In the genomic region with DNA sequence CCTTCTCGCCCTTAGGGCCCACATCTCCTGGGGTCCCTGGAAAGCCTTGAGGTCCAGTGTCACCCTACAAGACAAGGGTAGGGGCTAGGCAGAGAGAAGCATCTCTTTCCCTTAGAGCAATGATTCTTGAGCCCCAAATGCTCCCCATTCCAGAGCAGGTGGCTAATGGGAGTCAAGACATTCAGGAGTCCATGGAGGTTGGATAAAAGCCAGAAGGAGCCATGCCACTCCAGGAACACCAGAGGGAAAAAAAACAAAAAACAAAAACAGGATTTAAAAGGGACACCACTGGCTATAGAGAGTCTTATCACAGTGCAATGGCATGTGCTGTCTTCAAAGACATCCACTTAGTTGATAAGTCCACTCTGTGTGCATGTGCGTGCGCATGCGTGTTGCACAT, we compare ENCODE assay signal across 24 mouse cellular contexts. TPM values are rescaled to one million over a fixed set of nuclear protein-coding genes. Genes with fewer than 3 reads are reported as not detected.
DNase-seq lines count a peak whose midpoint lies in the region; ATAC-seq lines count a peak whose summit lies in the region.
"Had no signal": no experiment of that assay in that cellular context is flagged by ENCODE, and none has a peak within 500 bp of the region (broad histone marks: within the 10 kb centered on the region; RNA-seq: fewer than 3 reads in every experiment).

No protein-coding gene starts in this region.

- H3K4me1 ChIP-seq in kidney, embryonic 15.5 days: peaks cover 9% of the 10 kb centered on the region; the same call in 1 of the 2 replicates
- H3K4me1 ChIP-seq in intestine, embryonic 16.5 days (ENCODE audit: control insufficient read depth, insufficient read depth, low read length): peaks cover 5% of the 10 kb centered on the region; the same call in 1 of the 2 replicates
- H3K4me1 ChIP-seq: forebrain, embryonic 10.5 days; forebrain, embryonic 13.5 days had no signal

- no peaks in the 10 kb centered on the region for H3K9me3 ChIP-seq in kidney, embryonic 15.5 days (replicated peaks)
- no peaks in the 10 kb centered on the region for H3K9me3 ChIP-seq in intestine, embryonic 16.5 days (ENCODE audit: control insufficient read depth, low read length)
- H3K9me3 ChIP-seq: forebrain, embryonic 10.5 days; forebrain, embryonic 13.5 days; heart, embryonic 10.5 days; heart, embryonic 13.5 days had no signal

- H3K27me3 ChIP-seq in kidney, embryonic 15.5 days: no peaks in the 10 kb centered on the region
- no peaks in the 10 kb centered on the region for H3K27me3 ChIP-seq in intestine, embryonic 16.5 days (replicated peaks; ENCODE audit: control insufficient read depth, insufficient read depth, low read length)
- H3K27me3 ChIP-seq: forebrain, embryonic 13.5 days; heart, embryonic 13.5 days had no signal

- no peak overlapping the region for H3K4me3 ChIP-seq in kidney, embryonic 15.5 days (replicated peaks)
- no peak overlapping the region for H3K4me3 ChIP-seq in intestine, embryonic 16.5 days (ENCODE audit: low read length)
- H3K4me3 ChIP-seq: forebrain, embryonic 10.5 days; forebrain, embryonic 13.5 days; heart, adult 2 months; heart, embryonic 10.5 days; heart, embryonic 13.5 days had no signal

- no peak for ATAC-seq in kidney, embryonic 15.5 days (replicated peaks; ENCODE audit: low FRiP score)
- peak; percentile 26; the same call in 1 of the 2 replicates for ATAC-seq in intestine, embryonic 16.5 days
- ATAC-seq: CD4-positive, CD25-positive, alpha-beta regulatory T cell, adult 4 months; forebrain, embryonic 13.5 days; forebrain, embryonic 16.5 days had no signal

- no peak overlapping the region for H3K4me2 ChIP-seq in kidney, embryonic 15.5 days
- no peak overlapping the region for H3K4me2 ChIP-seq in intestine, embryonic 16.5 days (ENCODE audit: low read depth, low read length)
- H3K4me2 ChIP-seq: forebrain, embryonic 13.5 days; heart, embryonic 13.5 days; hindbrain, embryonic 14.5 days had no signal

- no peak overlapping the region for H3K9ac ChIP-seq in kidney, embryonic 15.5 days
- no peak overlapping the region for H3K9ac ChIP-seq in intestine, embryonic 16.5 days (ENCODE audit: low read depth, low read length)
- H3K9ac ChIP-seq: forebrain, embryonic 13.5 days; heart, embryonic 13.5 days; hindbrain, embryonic 14.5 days had no signal

- peak overlapping the region; percentile 15 for H3K27ac ChIP-seq in kidney, embryonic 15.5 days
- no peak overlapping the region for H3K27ac ChIP-seq in intestine, embryonic 16.5 days (ENCODE audit: low read length)
- H3K27ac ChIP-seq: forebrain, embryonic 10.5 days; forebrain, embryonic 13.5 days; heart, adult 2 months; heart, embryonic 10.5 days; heart, embryonic 13.5 days; hindbrain, embryonic 14.5 days had no signal

- DNase-seq in kidney, postnatal 10 days: no peak
- DNase-seq in kidney, postnatal 25 days: peak; percentile 24 to 39
- DNase-seq in kidney, adult 11 months: no peak
- DNase-seq in kidney, postnatal 36 days: peak; percentile 29 to 31
- DNase-seq in adrenal gland, adult 2 months: no peak
- DNase-seq: adrenal gland, adult 8-10 months; adrenal gland, postnatal 25 days; cerebellum, adult 18-20 months; cerebellum, adult 9-10 months; cerebellum, postnatal 14 days; gastrocnemius, postnatal 10 days; gastrocnemius, postnatal 36 days; heart, adult 2 months; heart, postnatal 14 days; heart, postnatal 4 days had no signal

- WGBS in kidney, embryonic 15.5 days: 100% methylated on average over 4 of the region's 4 CpGs
- WGBS in intestine, embryonic 16.5 days: 93% methylated on average over 4 of the region's 4 CpGs

- peaks cover 73% of the 10 kb centered on the region for H3K36me3 ChIP-seq in kidney, embryonic 15.5 days
- no peaks in the 10 kb centered on the region for H3K36me3 ChIP-seq in intestine, embryonic 16.5 days (ENCODE audit: control insufficient read depth, insufficient read depth, low read length)

RNA-seq across cellular contexts. Expression of a gene that starts 46.4 kb away (rescaled TPM):
- 43.1 and 43.7 TPM in 2 replicates for polyA plus RNA-seq in kidney, embryonic 15.5 days (2015; fragmentation: Nextera tagmentation; extraction: Ambion mirVana)
- 65.3 and 73.7 TPM in 2 replicates for polyA plus RNA-seq in intestine, embryonic 16.5 days (2015; fragmentation: Nextera tagmentation; extraction: Ambion mirVana)
- 10 to 100 TPM; 17.4 to 24.1 TPM for total RNA-seq in adrenal gland, adult 2 months (2021)
- polyA plus RNA-seq in adrenal gland, adult 2 months (2012; rRNA removed): 103 and 105 TPM in 2 replicates

Comparison
In these comparisons a context has a peak if more than half of its experiments do, and no peak if none do; other contexts are left out.
1. DNase-seq: peak in kidney, postnatal 25 days (2 of 2) and kidney, postnatal 36 days (2 of 2); none in kidney, postnatal 10 days (single experiment), kidney, adult 11 months (single experiment) and adrenal gland, adult 2 months (single experiment).